10 mouse cellular contexts compared by ENCODE assay signal in genomic region chr12:100486232-100486631, GRCm38 (mm10). TPM values are rescaled to one million over a fixed set of nuclear protein-coding genes. Genes with fewer than 3 reads are reported as not detected.
DNase-seq lines count a peak whose midpoint lies in the region; ATAC-seq and TF ChIP-seq lines count a peak whose summit lies in the region.
"Had no signal": no experiment of that assay in that cellular context is flagged by ENCODE, and none has a peak within 500 bp of the region (broad histone marks: within the 10 kb centered on the region; RNA-seq: fewer than 3 reads in every experiment).

No protein-coding gene starts in this region.

- ATAC-seq in megakaryocyte-erythroid progenitor cell, adult 5-6 weeks (replicated peaks; ENCODE audit: low FRiP score, low TSS enrichment, poor library complexity, severe bottlenecking) = no peak
- ATAC-seq in heart, embryonic 12.5 days (ENCODE audit: insufficient number of reproducible peaks, low FRiP score) = no peak

- no peaks in the 10 kb centered on the region for H3K9me3 ChIP-seq in heart, embryonic 12.5 days (replicated peaks)
- H3K9me3 ChIP-seq: embryonic facial prominence, embryonic 12.5 days; liver, embryonic 15.5 days had no signal

- intact Hi-C loops in left cerebral cortex, postnatal 36 days (cut with DNase I) = no loop called here

- no peak overlapping the region for H3K4me2 ChIP-seq in heart, embryonic 12.5 days
- H3K4me2 ChIP-seq: embryonic facial prominence, embryonic 12.5 days; liver, embryonic 15.5 days had no signal

- no peak overlapping the region for H3K9ac ChIP-seq in heart, embryonic 12.5 days
- H3K9ac ChIP-seq: embryonic facial prominence, embryonic 12.5 days; liver, embryonic 15.5 days had no signal

- TF ChIP-seq POLR2A in cerebellum, adult 2 months (IDR thresholded peaks at IDR 0.05; ENCODE audit: borderline replicate concordance, insufficient read depth, low read length) = no peak

- no peak overlapping the region for H3K4me3 ChIP-seq in cerebellum, adult 2 months (replicated peaks; ENCODE audit: insufficient read depth, low read depth, low read length)
- no peak overlapping the region for H3K4me3 ChIP-seq in heart, embryonic 12.5 days
- H3K4me3 ChIP-seq: embryonic facial prominence, embryonic 12.5 days; liver, embryonic 15.5 days had no signal

- peak; percentile 29; the same call in 1 of the 2 replicates for TF ChIP-seq CTCF in cerebellum, adult 2 months (IDR thresholded peaks at IDR 0.05; ENCODE audit: borderline replicate concordance, insufficient read depth, low read depth, low read length)

- H3K36me3 ChIP-seq in heart, embryonic 12.5 days = peaks cover 43% of the 10 kb centered on the region
- H3K36me3 ChIP-seq: liver, embryonic 15.5 days had no signal

- peaks cover 11% of the 10 kb centered on the region for H3K4me1 ChIP-seq in cerebellum, adult 2 months (ENCODE audit: control insufficient read depth, insufficient read depth, low read length)
- H3K4me1 ChIP-seq in heart, embryonic 12.5 days (replicated peaks) = no peaks in the 10 kb centered on the region
- H3K4me1 ChIP-seq: embryonic facial prominence, embryonic 12.5 days; liver, embryonic 15.5 days had no signal

- H3K27me3 ChIP-seq in cerebellum, adult 2 months (ENCODE audit: control insufficient read depth, insufficient read depth, low read length) = no peaks in the 10 kb centered on the region
- H3K27me3 ChIP-seq in heart, embryonic 12.5 days (replicated peaks) = no peaks in the 10 kb centered on the region
- H3K27me3 ChIP-seq: embryonic facial prominence, embryonic 12.5 days; liver, embryonic 15.5 days had no signal

- peak in 1 of 2 experiments; percentile 23 for DNase-seq in cerebellum, adult 2 months
- DNase-seq in cerebellum, adult 11-12 months = no peak
- peak; percentile 30 to 56 for DNase-seq in left cerebral cortex, adult 18-20 months (ENCODE audit: low spot score in 2 of 2)
- DNase-seq in left cerebral cortex, postnatal 36 days (ENCODE audit: low spot score in 2 of 2) = no peak
- peak; percentile 11 for DNase-seq in 3134 (ENCODE audit: extremely low read depth, insufficient read length, low spot score)
- peak; percentile 54 for DNase-seq in ZHBTc4 (ENCODE audit: low read depth, low spot score)

- H3K27ac ChIP-seq in cerebellum, adult 2 months (ENCODE audit: insufficient read depth, low read length) = no peak overlapping the region
- H3K27ac ChIP-seq in heart, embryonic 12.5 days (ENCODE audit: poor library complexity, severe bottlenecking) = no peak overlapping the region
- H3K27ac ChIP-seq: embryonic facial prominence, embryonic 12.5 days; liver, embryonic 15.5 days had no signal

- WGBS in cerebellum, adult 2 months = 73% methylated on average over 6 of the region's 6 CpGs
- 73% methylated on average over 6 of the region's 6 CpGs for WGBS in heart, embryonic 12.5 days

RNA-seq across cellular contexts. Expression of gene Ttc7b, which starts 34.4 kb away (rescaled TPM):
- 144 and 149 TPM in 2 replicates for polyA plus RNA-seq in cerebellum, adult 2 months (2012; rRNA removed)
- 100 to 1,000 TPM; 220 to 240 TPM for total RNA-seq in left cerebral cortex, adult 18-20 months (2021)
- total RNA-seq in left cerebral cortex, postnatal 36 days (2021) = 100 to 1,000 TPM; 229 to 246 TPM
- total RNA-seq in megakaryocyte-erythroid progenitor cell, adult 5-6 weeks (2014; fragmentation: Nextera tagmentation) = 7.9 and 9.0 TPM in 2 replicates
- total RNA-seq in megakaryocyte-erythroid progenitor cell, adult 5-6 weeks (2017) = 6.3 and 10.1 TPM in 2 replicates
- 6.9 and 7.6 TPM in 2 replicates for polyA plus RNA-seq in heart, embryonic 12.5 days (2016; fragmentation: Nextera tagmentation; extraction: Ambion mirVana)

Comparison
In these comparisons a context has a peak if more than half of its experiments do, and no peak if none do; other contexts are left out.
1. DNase-seq: peak in left cerebral cortex, adult 18-20 months (2 of 2), 3134 (single experiment) and ZHBTc4 (single experiment); none in cerebellum, adult 11-12 months (single experiment) and left cerebral cortex, postnatal 36 days (0 of 2).
2. RNA of gene Ttc7b, which starts 34.4 kb away (total RNA-seq): 229 to 246 TPM in left cerebral cortex, postnatal 36 days and 220 to 240 TPM in left cerebral cortex, adult 18-20 months; 6.3 to 10.1 TPM in megakaryocyte-erythroid progenitor cell, adult 5-6 weeks; every median in the first group is over 10 times any median in the second.